Mouse (Mus musculus) C2C12 (cell line): Measurements from ENCODE around the gene Cap1. TPM values are rescaled to one million over a fixed set of nuclear protein-coding genes. Genes with fewer than 3 reads are reported as not detected.
A peak's percentile ranks its signal among the peaks of the same experiment; 100 is the strongest.

Experiments
- H3K27me3 ChIP-seq: one replicate; pipeline ENCODE4 v1.6.1; 2011; ENCODE audit not compliant: control insufficient read depth, insufficient read depth, insufficient read length
- H3K36me3 ChIP-seq: one replicate; pipeline ENCODE4 v1.6.1; 2011; ENCODE audit not compliant: control insufficient read depth, insufficient read depth
- H3K4me3 ChIP-seq: one replicate; pipeline ENCODE4 v1.5.1; 2011; ENCODE audit warnings: mild to moderate bottlenecking, control low read depth; ENCODE audit not compliant: poor library complexity, insufficient read depth, severe bottlenecking
- H3K79me2 ChIP-seq: one replicate; pipeline ENCODE4 v1.6.1; 2011; ENCODE audit not compliant: control insufficient read depth, insufficient read depth
- H3K79me3 ChIP-seq: one replicate; pipeline ENCODE4 v1.6.1; 2011; ENCODE audit warnings: low read depth, control low read depth
- H3ac ChIP-seq: one replicate; pipeline ENCODE3; 2011; ENCODE audit warnings: low read depth; ENCODE audit not compliant: control insufficient read depth, insufficient read length
- CEBPB ChIP-seq: IDR thresholded peaks from one replicate; pipeline ENCODE4 v1.6.1; 2011; ENCODE audit warnings: low read depth, mild to moderate bottlenecking, control low read depth, moderate library complexity
- CTCF ChIP-seq: IDR thresholded peaks from one replicate; pipeline ENCODE4 v1.5.1; 2011; ENCODE audit not compliant: control insufficient read depth, insufficient read depth, insufficient read length
- FOSL1 ChIP-seq: IDR thresholded peaks from one replicate; pipeline ENCODE4 v1.8.0; 2011; ENCODE audit warnings: mild to moderate bottlenecking, low read length; ENCODE audit not compliant: poor library complexity, insufficient read depth, severe bottlenecking
- MAX ChIP-seq: IDR thresholded peaks from one replicate; pipeline ENCODE4 v1.6.1; 2011; ENCODE audit warnings: mild to moderate bottlenecking, control low read depth
- MYOD1 ChIP-seq: IDR thresholded peaks from one replicate; pipeline ENCODE4 v1.6.1; 2011; ENCODE audit warnings: low read depth; ENCODE audit not compliant: control insufficient read depth, insufficient read length
- MYOG ChIP-seq: IDR thresholded peaks from one replicate; pipeline ENCODE4 v1.6.1; 2011; ENCODE audit not compliant: control insufficient read depth, insufficient read length; ENCODE audit errors: extremely low read depth
- USF1 ChIP-seq: IDR thresholded peaks from one replicate; pipeline ENCODE4 v1.6.1; 2011; ENCODE audit warnings: low read depth, mild to moderate bottlenecking, control low read depth, moderate library complexity
- polyA plus RNA-seq: library from polyadenylated mRNA; unstranded; fragments of >200 nt; fragmentation: generic; extraction: Trizol; gene quantifications from one replicate; pipeline ENCODE4 v1.2.1, GENCODE M21; 2012; ENCODE audit warnings: missing spikeins

The Cap1 gene
- polyA plus RNA-seq, 1 experiment: 384 TPM

DNA sequence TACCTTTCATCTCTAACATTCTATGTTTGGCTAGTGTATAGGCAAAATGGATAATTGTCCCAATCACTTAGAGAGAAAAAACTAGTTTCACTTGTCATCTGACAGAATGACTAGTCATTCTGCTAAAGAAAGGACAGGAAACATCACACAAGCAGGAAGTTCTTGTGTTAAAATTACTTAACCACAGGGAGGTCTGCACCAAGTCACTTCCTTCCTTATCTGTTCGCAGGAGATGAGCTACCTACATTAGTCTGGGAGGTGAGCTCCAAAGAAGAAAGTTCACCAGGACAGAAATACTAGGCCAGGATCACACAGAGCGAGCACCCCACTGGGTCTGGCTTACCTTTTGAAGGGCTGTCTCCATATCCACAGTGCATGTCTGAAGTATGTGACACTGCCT is 13.9 kb downstream of the Cap1 start:
- TF ChIP-seq FOSL1: no peak
- TF ChIP-seq CEBPB: no peak
- TF ChIP-seq MAX: no peak
- no peak for TF ChIP-seq MYOG
- no peak for TF ChIP-seq MYOD1
- TF ChIP-seq USF1: no peak
- no peak for TF ChIP-seq CTCF
- Histone ChIP-seq H3K36me3 (peaks cover 63% of the 10 kb centered on the region), H3K4me3 (no peak overlapping the region), H3ac (no peak overlapping the region), H3K27me3 (no peaks in the 10 kb centered on the region), H3K79me2 (peaks cover 59% of the 10 kb centered on the region), H3K79me3 (peaks cover 45% of the 10 kb centered on the region)

DNA sequence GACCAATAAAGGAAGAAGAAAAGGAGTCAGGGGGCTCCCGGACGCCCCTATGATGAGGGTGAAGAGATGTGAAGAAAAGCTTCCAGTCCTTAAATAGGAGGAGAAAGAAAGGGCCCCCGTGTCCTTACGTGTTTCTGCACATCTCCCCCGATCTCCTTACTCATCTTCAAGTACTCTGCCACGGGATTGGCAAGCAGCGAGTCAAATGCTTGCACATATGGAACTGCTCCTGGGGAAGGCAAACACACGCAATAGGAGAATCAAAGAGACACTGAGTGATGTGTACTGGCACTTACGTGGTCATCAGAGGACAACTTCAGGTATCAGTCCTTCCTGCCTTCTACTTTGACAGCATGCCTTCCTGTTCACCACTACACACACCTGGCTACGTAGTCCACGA is 14.6 kb downstream of the Cap1 start:
- no peak for TF ChIP-seq MAX
- TF ChIP-seq FOSL1: no peak
- TF ChIP-seq MYOD1: no peak
- TF ChIP-seq USF1: no peak
- TF ChIP-seq MYOG: no peak
- TF ChIP-seq CTCF: no peak
- no peak for TF ChIP-seq CEBPB

DNA sequence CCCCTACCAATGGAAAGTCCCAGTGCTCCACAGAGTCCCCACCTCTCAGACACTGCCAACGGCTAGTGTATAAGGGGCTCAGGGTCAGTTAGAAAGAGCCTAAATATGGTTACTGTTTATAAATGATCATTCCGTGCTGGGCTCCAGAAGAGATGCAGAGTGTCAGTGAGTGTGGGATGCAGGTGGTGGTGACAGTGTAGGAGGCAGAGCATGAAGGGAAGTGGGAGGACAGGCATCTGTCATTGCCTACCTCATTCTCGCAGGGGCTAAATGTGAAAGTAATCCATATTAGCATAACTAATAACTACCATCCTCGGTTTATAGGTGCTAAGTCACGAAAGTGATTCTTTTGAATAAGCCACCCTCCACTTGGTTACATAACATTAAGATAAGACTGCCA is 15.1 kb downstream of the Cap1 start:
- Histone ChIP-seq H3K36me3 (peaks cover 64% of the 10 kb centered on the region), H3ac (no peak overlapping the region), H3K4me3 (no peak overlapping the region), H3K79me2 (peaks cover 54% of the 10 kb centered on the region), H3K27me3 (no peaks in the 10 kb centered on the region), H3K79me3 (peaks cover 35% of the 10 kb centered on the region)
- TF ChIP-seq MAX (no peak), USF1 (no peak), FOSL1 (no peak), CEBPB (no peak), CTCF (no peak), MYOG (no peak), MYOD1 (no peak)

More for the DNA sequence above, 14.6 kb downstream of the Cap1 start:
- Histone ChIP-seq H3K79me2 (peaks cover 57% of the 10 kb centered on the region), H3K4me3 (no peak overlapping the region), H3ac (no peak overlapping the region), H3K27me3 (no peaks in the 10 kb centered on the region), H3K36me3 (peaks cover 64% of the 10 kb centered on the region), H3K79me3 (peaks cover 40% of the 10 kb centered on the region)

DNA sequence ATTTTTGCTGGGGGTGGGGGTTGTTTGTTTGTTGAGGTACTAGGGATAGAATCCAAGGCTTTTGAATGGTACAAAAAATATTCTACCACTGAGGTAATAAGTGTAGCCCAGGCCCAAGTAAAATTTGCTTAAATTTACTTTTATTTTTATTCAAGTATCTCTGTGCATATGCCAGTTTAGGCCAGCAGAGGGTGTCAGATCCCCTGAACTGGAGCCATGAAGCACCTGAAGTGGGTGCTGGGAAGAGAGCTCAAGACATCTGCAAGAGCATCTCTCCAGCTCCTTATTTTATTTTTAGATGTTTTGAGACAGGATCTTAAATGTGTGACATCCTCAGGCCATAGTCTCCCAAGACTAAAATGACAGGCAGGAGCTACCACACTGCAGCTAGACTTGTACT is 15.8 kb downstream of the Cap1 start:
- no peak overlapping the region for H3ac ChIP-seq
- peaks cover 47% of the 10 kb centered on the region for H3K79me2 ChIP-seq
- H3K36me3 ChIP-seq: peaks cover 64% of the 10 kb centered on the region
- H3K79me3 ChIP-seq: peaks cover 32% of the 10 kb centered on the region
- TF ChIP-seq USF1 (no peak), CEBPB (no peak), MYOD1 (no peak), CTCF (no peak), MYOG (no peak), MAX (no peak)
- H3K4me3 ChIP-seq: no peak overlapping the region
- H3K27me3 ChIP-seq: no peaks in the 10 kb centered on the region

DNA sequence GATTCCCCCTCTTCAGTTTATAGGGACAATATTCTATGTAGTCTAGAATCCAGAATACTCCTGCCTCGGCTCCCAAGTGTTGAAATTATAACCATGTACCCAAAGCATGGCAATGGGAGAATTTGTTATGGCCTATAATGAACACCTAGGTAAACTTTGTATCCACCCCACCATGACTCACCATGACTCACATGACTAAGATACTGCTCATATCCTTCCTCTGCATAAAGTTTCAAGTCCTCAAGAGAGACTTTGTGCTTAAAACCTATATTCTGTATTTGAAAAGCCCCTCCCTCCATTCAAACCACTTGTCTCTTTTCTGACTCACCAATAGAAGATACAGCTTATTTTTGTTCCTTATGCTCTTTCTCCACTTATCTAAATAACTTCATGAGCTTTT is 17.8 kb downstream of the Cap1 start:
- Histone ChIP-seq H3K36me3 (peaks cover 84% of the 10 kb centered on the region), H3K27me3 (no peaks in the 10 kb centered on the region), H3K4me3 (no peak overlapping the region), H3K79me2 (peaks cover 27% of the 10 kb centered on the region), H3K79me3 (peaks cover 15% of the 10 kb centered on the region), H3ac (no peak overlapping the region)
- TF ChIP-seq MYOD1: peak; percentile 10
- TF ChIP-seq MYOG: no peak
- peak; percentile 98 for TF ChIP-seq FOSL1

DNA sequence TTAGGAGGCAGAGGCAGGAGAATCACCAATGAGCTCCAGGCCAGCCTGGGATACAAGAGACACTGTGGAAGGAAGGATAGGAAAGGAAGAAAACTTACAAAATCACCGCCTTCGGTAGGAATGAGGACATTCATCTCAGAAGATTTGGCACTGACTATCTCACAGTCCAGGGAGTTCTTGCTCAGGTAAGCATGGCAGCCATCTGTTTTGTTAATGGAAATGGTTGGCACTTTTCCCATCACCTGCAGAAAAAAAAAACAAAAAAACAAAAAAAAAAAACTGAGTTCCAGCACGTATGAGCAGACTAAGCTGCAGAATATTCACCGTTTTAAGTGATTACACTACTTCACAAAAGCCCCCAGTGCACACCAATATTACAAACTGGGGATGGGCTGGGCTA is 24.0 kb downstream of the Cap1 start:
- TF ChIP-seq FOSL1 (no peak), CTCF (no peak), MYOD1 (no peak), USF1 (no peak), CEBPB (no peak), MYOG (no peak), MAX (no peak)
- Histone ChIP-seq H3K36me3 (peaks cover 82% of the 10 kb centered on the region), H3ac (no peak overlapping the region)

More for the DNA sequence above, 24.0 kb downstream of the Cap1 start:
- peaks cover 8% of the 10 kb centered on the region for H3K79me3 ChIP-seq
- H3K4me3 ChIP-seq: no peak overlapping the region
- no peaks in the 10 kb centered on the region for H3K27me3 ChIP-seq
- H3K79me2 ChIP-seq: peaks cover 8% of the 10 kb centered on the region
